Mouse (Mus musculus) spleen, embryonic (tissue): ENCODE results near the gene Gm21209.
"Not testable (repeated sequence)": the region's sequence is repeated elsewhere in the genome, so short reads cannot be mapped to it uniquely, and the experiment has no call there.

Experiments
- CTCF ChIA-PET: fragments of 350-600 bp; sonication (Branson Sonifier 250); formaldehyde crosslinking; loops from one replicate; lab custom pipeline; 2022; lab: Charles Lee

The Gm21209 gene

GRCm38 (mm10) chrY:49570856-49571255 is at the start of gene Gm21209:
Gene Gm21209 (plus strand): TSS chrY:49571156.
- CTCF ChIA-PET = not testable (repeated sequence)
